ENCODE assay signal across 18 mouse cellular contexts in the genomic region with DNA sequence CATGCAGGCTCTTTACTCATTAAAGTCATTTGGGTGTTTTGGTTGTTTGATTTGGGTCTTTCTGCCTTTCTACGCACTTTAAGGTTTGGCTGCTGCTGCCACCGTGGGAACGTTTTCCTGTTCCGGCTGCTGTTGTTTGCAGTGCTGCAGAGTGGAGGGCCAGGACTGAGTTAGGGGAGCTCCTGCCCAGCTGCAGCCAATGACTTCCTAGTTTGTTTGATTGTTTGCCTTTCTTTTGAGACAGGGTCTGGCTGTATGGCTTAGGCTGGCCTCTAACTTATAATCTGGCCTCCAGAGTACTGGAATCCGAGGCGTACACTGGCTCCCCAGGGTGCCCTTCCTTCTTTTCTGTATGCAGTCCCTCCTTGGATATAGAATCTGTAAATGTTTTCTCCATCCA. TPM values are rescaled to one million over a fixed set of nuclear protein-coding genes. Genes with fewer than 3 reads are reported as not detected.
DNase-seq lines count a peak whose midpoint lies in the region; ATAC-seq and TF ChIP-seq lines count a peak whose summit lies in the region.
"Had no signal": no experiment of that assay in that cellular context is flagged by ENCODE, and none has a peak within 500 bp of the region (broad histone marks: within the 10 kb centered on the region; RNA-seq: fewer than 3 reads in every experiment).

No protein-coding gene starts in this region.

- H3K27me3 ChIP-seq in intestine, embryonic 16.5 days (replicated peaks; ENCODE audit: control insufficient read depth, insufficient read depth, low read length) = no peaks in the 10 kb centered on the region
- no peaks in the 10 kb centered on the region for H3K27me3 ChIP-seq in intestine, postnatal 0 days (replicated peaks; ENCODE audit: control insufficient read depth, insufficient read depth, low read length)
- no peaks in the 10 kb centered on the region for H3K27me3 ChIP-seq in midbrain, postnatal 0 days (ENCODE audit: insufficient read depth, low read length)
- H3K27me3 ChIP-seq in midbrain, embryonic 16.5 days (ENCODE audit: control insufficient read depth, insufficient read depth, low read depth, low read length) = no peaks in the 10 kb centered on the region
- no peaks in the 10 kb centered on the region for H3K27me3 ChIP-seq in liver, postnatal 0 days (ENCODE audit: insufficient read depth, low read length)
- H3K27me3 ChIP-seq: embryonic facial prominence, embryonic 12.5 days; forebrain, embryonic 13.5 days; hindbrain, embryonic 15.5 days; intestine, embryonic 15.5 days; limb, embryonic 13.5 days; lung, embryonic 15.5 days had no signal

- no peak overlapping the region for H3K9ac ChIP-seq in intestine, embryonic 16.5 days (ENCODE audit: low read depth, low read length)
- no peak overlapping the region for H3K9ac ChIP-seq in intestine, postnatal 0 days (ENCODE audit: low read depth, low read length)
- no peak overlapping the region for H3K9ac ChIP-seq in midbrain, postnatal 0 days (replicated peaks; ENCODE audit: low read length, poor library complexity, severe bottlenecking)
- H3K9ac ChIP-seq in midbrain, embryonic 16.5 days (ENCODE audit: low read depth, low read length) = no peak overlapping the region
- H3K9ac ChIP-seq in liver, postnatal 0 days (replicated peaks) = no peak overlapping the region
- H3K9ac ChIP-seq: embryonic facial prominence, embryonic 12.5 days; forebrain, embryonic 13.5 days; hindbrain, embryonic 15.5 days; intestine, embryonic 15.5 days; limb, embryonic 13.5 days; lung, embryonic 15.5 days had no signal

- H3K4me3 ChIP-seq in intestine, embryonic 16.5 days (ENCODE audit: low read length) = no peak overlapping the region
- H3K4me3 ChIP-seq in intestine, postnatal 0 days (ENCODE audit: low read depth, low read length) = no peak overlapping the region
- H3K4me3 ChIP-seq in midbrain, postnatal 0 days (ENCODE audit: low read depth, low read length) = no peak overlapping the region
- H3K4me3 ChIP-seq in midbrain, embryonic 16.5 days (ENCODE audit: low read depth, low read length) = no peak overlapping the region
- no peak overlapping the region for H3K4me3 ChIP-seq in brown adipose tissue, adult 24 weeks (ENCODE audit: insufficient read depth, low read depth, low read length)
- no peak overlapping the region for H3K4me3 ChIP-seq in liver, postnatal 0 days (ENCODE audit: low read depth, low read length)
- H3K4me3 ChIP-seq: embryonic facial prominence, embryonic 12.5 days; erythroblast, embryonic 14.5 days; forebrain, embryonic 13.5 days; hindbrain, embryonic 15.5 days; intestine, embryonic 15.5 days; limb, embryonic 13.5 days; lung, embryonic 15.5 days had no signal

- peaks cover 11% of the 10 kb centered on the region for H3K4me1 ChIP-seq in intestine, embryonic 16.5 days (ENCODE audit: control insufficient read depth, insufficient read depth, low read length)
- H3K4me1 ChIP-seq in intestine, postnatal 0 days (replicated peaks; ENCODE audit: control insufficient read depth, insufficient read depth, low read length) = no peaks in the 10 kb centered on the region
- peaks cover 3% of the 10 kb centered on the region; the same call in 1 of the 2 replicates for H3K4me1 ChIP-seq in midbrain, postnatal 0 days (ENCODE audit: insufficient read depth, low read length)
- 0 out of 2 replicates have a peak, but pooled peaks cover 5% of the 10 kb centered on the region for H3K4me1 ChIP-seq in midbrain, embryonic 16.5 days (ENCODE audit: control insufficient read depth, insufficient read depth, low read length)
- peaks cover 34% of the 10 kb centered on the region for H3K4me1 ChIP-seq in brown adipose tissue, adult 24 weeks (ENCODE audit: control insufficient read depth, insufficient read depth, insufficient read length, low read length)
- peaks cover 29% of the 10 kb centered on the region for H3K4me1 ChIP-seq in liver, postnatal 0 days (ENCODE audit: insufficient read depth)
- H3K4me1 ChIP-seq: embryonic facial prominence, embryonic 12.5 days; limb, embryonic 13.5 days had no signal

- no peak overlapping the region for H3K27ac ChIP-seq in intestine, embryonic 16.5 days (ENCODE audit: low read length)
- no peak overlapping the region for H3K27ac ChIP-seq in intestine, postnatal 0 days (ENCODE audit: low read depth, low read length)
- 0 out of 2 replicates have a peak overlapping the region, but pooled peaks have one; percentile 4 for H3K27ac ChIP-seq in midbrain, postnatal 0 days (ENCODE audit: low read depth, low read length)
- no peak overlapping the region for H3K27ac ChIP-seq in midbrain, embryonic 16.5 days (ENCODE audit: low read length)
- H3K27ac ChIP-seq in brown adipose tissue, adult 24 weeks (replicated peaks; ENCODE audit: low read depth, low read length) = peak overlapping the region; percentile 39; the same call in 1 of the 2 replicates
- peak overlapping the region; percentile 64 for H3K27ac ChIP-seq in liver, postnatal 0 days (ENCODE audit: low read depth)
- H3K27ac ChIP-seq: embryonic facial prominence, embryonic 12.5 days; forebrain, embryonic 13.5 days; hindbrain, embryonic 15.5 days; intestine, embryonic 15.5 days; limb, embryonic 13.5 days; lung, embryonic 15.5 days had no signal

- TF ChIP-seq CTCF in intestine, postnatal 0 days (IDR thresholded peaks at IDR 0.05; ENCODE audit: low read depth) = no peak
- no peak for TF ChIP-seq CTCF in midbrain, postnatal 0 days (IDR thresholded peaks at IDR 0.05)
- no peak for TF ChIP-seq CTCF in liver, postnatal 0 days (IDR thresholded peaks at IDR 0.05; ENCODE audit: low read depth)

- peak; percentile 50; the same call in 1 of the 2 replicates for ATAC-seq in intestine, embryonic 16.5 days
- no peak for ATAC-seq in intestine, postnatal 0 days
- no peak for ATAC-seq in midbrain, postnatal 0 days (ENCODE audit: low FRiP score)
- no peak for ATAC-seq in midbrain, embryonic 16.5 days
- ATAC-seq in liver, postnatal 0 days = no peak
- ATAC-seq: forebrain, embryonic 13.5 days; intestine, embryonic 15.5 days had no signal

- H3K36me3 ChIP-seq in intestine, embryonic 16.5 days (ENCODE audit: control insufficient read depth, insufficient read depth, low read length) = no peaks in the 10 kb centered on the region
- H3K36me3 ChIP-seq in intestine, postnatal 0 days (ENCODE audit: control insufficient read depth, insufficient read depth) = peaks cover 12% of the 10 kb centered on the region; the same call in 1 of the 2 replicates
- H3K36me3 ChIP-seq in midbrain, postnatal 0 days (ENCODE audit: insufficient read depth, low read length) = no peaks in the 10 kb centered on the region
- H3K36me3 ChIP-seq in midbrain, embryonic 16.5 days (ENCODE audit: control insufficient read depth, insufficient read depth, low read length) = no peaks in the 10 kb centered on the region
- peaks cover 4% of the 10 kb centered on the region; the same call in 1 of the 2 replicates for H3K36me3 ChIP-seq in liver, postnatal 0 days (replicated peaks; ENCODE audit: insufficient read depth, low read length)
- H3K36me3 ChIP-seq: hindbrain, embryonic 15.5 days; intestine, embryonic 15.5 days had no signal

- H3K4me2 ChIP-seq in intestine, embryonic 16.5 days (ENCODE audit: low read depth, low read length) = no peak overlapping the region
- H3K4me2 ChIP-seq in intestine, postnatal 0 days (replicated peaks; ENCODE audit: low read depth) = no peak overlapping the region
- no peak overlapping the region for H3K4me2 ChIP-seq in midbrain, postnatal 0 days (ENCODE audit: low read depth, low read length, poor library complexity, severe bottlenecking)
- no peak overlapping the region for H3K4me2 ChIP-seq in midbrain, embryonic 16.5 days (ENCODE audit: low read length)
- H3K4me2 ChIP-seq in liver, postnatal 0 days (ENCODE audit: low read depth, low read length) = no peak overlapping the region
- H3K4me2 ChIP-seq: embryonic facial prominence, embryonic 12.5 days; forebrain, embryonic 13.5 days; hindbrain, embryonic 15.5 days; intestine, embryonic 15.5 days; limb, embryonic 13.5 days; lung, embryonic 15.5 days had no signal

- no peaks in the 10 kb centered on the region for H3K9me3 ChIP-seq in intestine, embryonic 16.5 days (ENCODE audit: control insufficient read depth, low read length)
- no peaks in the 10 kb centered on the region for H3K9me3 ChIP-seq in intestine, postnatal 0 days (ENCODE audit: control insufficient read depth)
- H3K9me3 ChIP-seq in midbrain, postnatal 0 days (ENCODE audit: low read length) = no peaks in the 10 kb centered on the region
- H3K9me3 ChIP-seq in midbrain, embryonic 16.5 days (replicated peaks; ENCODE audit: control insufficient read depth, low read length, poor library complexity, severe bottlenecking) = no peaks in the 10 kb centered on the region
- no peaks in the 10 kb centered on the region for H3K9me3 ChIP-seq in liver, postnatal 0 days (ENCODE audit: low read length)
- H3K9me3 ChIP-seq: embryonic facial prominence, embryonic 12.5 days; forebrain, embryonic 13.5 days; hindbrain, embryonic 15.5 days; intestine, embryonic 15.5 days; limb, embryonic 13.5 days; lung, embryonic 15.5 days had no signal

- no peak for DNase-seq in midbrain, postnatal 0 days (ENCODE audit: low spot score)
- no peak for DNase-seq in liver, postnatal 0 days
- DNase-seq in cerebellum, adult 8-10 months = no peak
- DNase-seq: adrenal gland, adult 2 months; cerebellum, adult 9-11 months; gastrocnemius, postnatal 14 days; heart, postnatal 10 days had no signal

- whole genome bisulfite sequencing in intestine, embryonic 16.5 days = 47% methylated on average over 6 of the region's 6 CpGs
- 62% methylated on average over 6 of the region's 6 CpGs for WGBS in intestine, postnatal 0 days
- 45% methylated on average over 6 of the region's 6 CpGs for WGBS in midbrain, postnatal 0 days
- 42% methylated on average over 6 of the region's 6 CpGs for WGBS in midbrain, embryonic 16.5 days
- WGBS in liver, postnatal 0 days (ENCODE audit: insufficient replicate concordance) = 42% methylated on average over 6 of the region's 6 CpGs

- TF ChIP-seq EP300 in liver, postnatal 0 days (IDR thresholded peaks at IDR 0.05; ENCODE audit: low read depth) = no peak

RNA-seq across cellular contexts. Expression of a gene that starts 57.0 kb away (rescaled TPM):
- 7.9 and 8.1 TPM in 2 replicates for polyA plus RNA-seq in intestine, embryonic 16.5 days (2015; fragmentation: Nextera tagmentation; extraction: Ambion mirVana)
- polyA plus RNA-seq in intestine, postnatal 0 days (2015; fragmentation: Nextera tagmentation; extraction: Ambion mirVana) = 6.1 and 6.3 TPM in 2 replicates
- 98.7 and 109 TPM in 2 replicates for total RNA-seq in midbrain, postnatal 0 days (2014; rRNA removed)
- 15.4 and 16.2 TPM in 2 replicates for polyA plus RNA-seq in midbrain, postnatal 0 days (2015; fragmentation: Nextera tagmentation; extraction: Ambion mirVana)
- polyA plus RNA-seq in midbrain, embryonic 16.5 days (2015; fragmentation: Nextera tagmentation; extraction: Ambion mirVana) = 18.1 and 18.7 TPM in 2 replicates
- polyA plus RNA-seq in brown adipose tissue, adult 24 weeks (2012; ENCODE audit: insufficient read depth, insufficient read length, missing spikeins) = 19.1 and 24.3 TPM in 2 replicates
- 4.8 and 5.1 TPM in 2 replicates for polyA plus RNA-seq in liver, postnatal 0 days (2015; fragmentation: Nextera tagmentation; extraction: Ambion mirVana)

Comparison
In these comparisons a context has a peak if more than half of its experiments do, and no peak if none do; other contexts are left out.
1. H3K27ac ChIP-seq: peak in midbrain, postnatal 0 days (single experiment), brown adipose tissue, adult 24 weeks (single experiment) and liver, postnatal 0 days (single experiment); none in intestine, embryonic 16.5 days (single experiment), intestine, postnatal 0 days (single experiment) and midbrain, embryonic 16.5 days (single experiment).